Mouse (Mus musculus): ENCODE data around the gene Snrk. TPM values are rescaled to one million over a fixed set of nuclear protein-coding genes. Genes with fewer than 3 reads are reported as not detected.

The Snrk gene
- polyA plus RNA-seq, 1 experiment from 2014 or later = 43.0 TPM

- H3K4me2 ChIP-seq (ENCODE audit: low read depth, low read length) = no peak overlapping the region
- H3K9me3 ChIP-seq (ENCODE audit: control insufficient read depth, low read length) = no peaks in the 10 kb centered on the region
- H3K36me3 ChIP-seq (ENCODE audit: control insufficient read depth, insufficient read depth, low read length) = peaks cover under 1% of the 10 kb centered on the region; the same call in 1 of the 2 replicates
- WGBS = 84% methylated on average over 7 of the region's 7 CpGs
- no peak overlapping the region for H3K9ac ChIP-seq (replicated peaks; ENCODE audit: low read depth, low read length)
- no peak overlapping the region for H3K4me3 ChIP-seq (ENCODE audit: low read depth, low read length)
- ATAC-seq (ENCODE audit: low read depth) = no peak
- H3K27me3 ChIP-seq (ENCODE audit: control insufficient read depth, insufficient read depth, low read length) = no peaks in the 10 kb centered on the region
- no peaks in the 10 kb centered on the region for H3K4me1 ChIP-seq (ENCODE audit: control insufficient read depth, insufficient read depth, low read length)
- H3K27ac ChIP-seq (ENCODE audit: low read depth, low read length) = no peak overlapping the region
Measured at GRCm38 (mm10) chr9:122132145-122132544, 15.1 kb downstream of the Snrk start.

GRCm38 (mm10) chr9:122135095-122135884 is 18.2 kb downstream of the Snrk start:
- H3K36me3 ChIP-seq (ENCODE audit: control insufficient read depth, insufficient read depth, low read length) = peaks cover 8% of the 10 kb centered on the region; the same call in 1 of the 2 replicates
- H3K27ac ChIP-seq (ENCODE audit: low read depth, low read length) = no peak overlapping the region
- H3K4me1 ChIP-seq (ENCODE audit: control insufficient read depth, insufficient read depth, low read length) = no peaks in the 10 kb centered on the region
- no peak overlapping the region for H3K4me2 ChIP-seq (ENCODE audit: low read depth, low read length)
- H3K27me3 ChIP-seq (ENCODE audit: control insufficient read depth, insufficient read depth, low read length) = no peaks in the 10 kb centered on the region
- H3K4me3 ChIP-seq (ENCODE audit: low read depth, low read length) = no peak overlapping the region
- H3K9me3 ChIP-seq (ENCODE audit: control insufficient read depth, low read length) = no peaks in the 10 kb centered on the region
- no peak for ATAC-seq (ENCODE audit: low read depth)
- H3K9ac ChIP-seq (replicated peaks; ENCODE audit: low read depth, low read length) = no peak overlapping the region
- WGBS = 83% methylated on average over 1 of the region's 1 CpGs

- H3K4me3 ChIP-seq (ENCODE audit: low read depth, low read length) = no peak overlapping the region
- WGBS = 88% methylated on average over 2 of the region's 2 CpGs
- H3K27me3 ChIP-seq (ENCODE audit: control insufficient read depth, insufficient read depth, low read length) = no peaks in the 10 kb centered on the region
- ATAC-seq (ENCODE audit: low read depth) = no peak
- no peaks in the 10 kb centered on the region for H3K4me1 ChIP-seq (ENCODE audit: control insufficient read depth, insufficient read depth, low read length)
- H3K36me3 ChIP-seq (ENCODE audit: control insufficient read depth, insufficient read depth, low read length) = peaks cover 8% of the 10 kb centered on the region; the same call in 1 of the 2 replicates
- H3K4me2 ChIP-seq (ENCODE audit: low read depth, low read length) = no peak overlapping the region
- H3K9ac ChIP-seq (replicated peaks; ENCODE audit: low read depth, low read length) = no peak overlapping the region
- no peak overlapping the region for H3K27ac ChIP-seq (ENCODE audit: low read depth, low read length)
- H3K9me3 ChIP-seq (ENCODE audit: control insufficient read depth, low read length) = no peaks in the 10 kb centered on the region
Measured at GRCm38 (mm10) chr9:122135885-122136170, 18.8 kb downstream of the Snrk start.

- no peak overlapping the region for H3K4me3 ChIP-seq (ENCODE audit: low read depth, low read length)
- 59% methylated on average over 1 of the region's 1 CpGs for WGBS
- peaks cover 8% of the 10 kb centered on the region; the same call in 1 of the 2 replicates for H3K36me3 ChIP-seq (ENCODE audit: control insufficient read depth, insufficient read depth, low read length)
- H3K9me3 ChIP-seq (ENCODE audit: control insufficient read depth, low read length) = no peaks in the 10 kb centered on the region
- H3K27me3 ChIP-seq (ENCODE audit: control insufficient read depth, insufficient read depth, low read length) = no peaks in the 10 kb centered on the region
- no peak for ATAC-seq (ENCODE audit: low read depth)
- no peaks in the 10 kb centered on the region for H3K4me1 ChIP-seq (ENCODE audit: control insufficient read depth, insufficient read depth, low read length)
- no peak overlapping the region for H3K4me2 ChIP-seq (ENCODE audit: low read depth, low read length)
- no peak overlapping the region for H3K27ac ChIP-seq (ENCODE audit: low read depth, low read length)
- no peak overlapping the region for H3K9ac ChIP-seq (replicated peaks; ENCODE audit: low read depth, low read length)
Measured at GRCm38 (mm10) chr9:122137960-122138359, 20.9 kb downstream of the Snrk start.

- no peak overlapping the region for H3K4me3 ChIP-seq (ENCODE audit: low read depth, low read length)
- no peak for ATAC-seq (ENCODE audit: low read depth)
- H3K9ac ChIP-seq (replicated peaks; ENCODE audit: low read depth, low read length) = no peak overlapping the region
- 95% methylated on average over 4 of the region's 4 CpGs for WGBS
- H3K4me2 ChIP-seq (ENCODE audit: low read depth, low read length) = no peak overlapping the region
- H3K9me3 ChIP-seq (ENCODE audit: control insufficient read depth, low read length) = no peaks in the 10 kb centered on the region
- no peak overlapping the region for H3K27ac ChIP-seq (ENCODE audit: low read depth, low read length)
- peaks cover 8% of the 10 kb centered on the region; the same call in 1 of the 2 replicates for H3K36me3 ChIP-seq (ENCODE audit: control insufficient read depth, insufficient read depth, low read length)
- no peaks in the 10 kb centered on the region for H3K27me3 ChIP-seq (ENCODE audit: control insufficient read depth, insufficient read depth, low read length)
- no peaks in the 10 kb centered on the region for H3K4me1 ChIP-seq (ENCODE audit: control insufficient read depth, insufficient read depth, low read length)
Measured at GRCm38 (mm10) chr9:122138371-122139029, 21.4 kb downstream of the Snrk start.

GRCm38 (mm10) chr9:122139236-122139635 is 22.2 kb downstream of the Snrk start:
- Histone ChIP-seq H3K36me3 (ENCODE audit: control insufficient read depth, insufficient read depth, low read length) (peaks cover 8% of the 10 kb centered on the region; the same call in 1 of the 2 replicates), H3K4me1 (ENCODE audit: control insufficient read depth, insufficient read depth, low read length) (no peaks in the 10 kb centered on the region), H3K9me3 (ENCODE audit: control insufficient read depth, low read length) (no peaks in the 10 kb centered on the region), H3K9ac (replicated peaks; ENCODE audit: low read depth, low read length) (no peak overlapping the region), H3K27me3 (ENCODE audit: control insufficient read depth, insufficient read depth, low read length) (no peaks in the 10 kb centered on the region), H3K27ac (ENCODE audit: low read depth, low read length) (no peak overlapping the region), H3K4me2 (ENCODE audit: low read depth, low read length) (no peak overlapping the region), H3K4me3 (ENCODE audit: low read depth, low read length) (no peak overlapping the region)
- no peak for ATAC-seq (ENCODE audit: low read depth)
- 41% methylated on average over 2 of the region's 2 CpGs for WGBS

GRCm38 (mm10) chr9:122143219-122143618 is 26.2 kb downstream of the Snrk start:
- no peak for ATAC-seq (ENCODE audit: low read depth)
- WGBS = 52% methylated on average over 1 of the region's 1 CpGs
- Histone ChIP-seq H3K4me3 (ENCODE audit: low read depth, low read length) (no peak overlapping the region), H3K27ac (ENCODE audit: low read depth, low read length) (no peak overlapping the region), H3K4me2 (ENCODE audit: low read depth, low read length) (no peak overlapping the region), H3K4me1 (ENCODE audit: control insufficient read depth, insufficient read depth, low read length) (no peaks in the 10 kb centered on the region), H3K9ac (replicated peaks; ENCODE audit: low read depth, low read length) (no peak overlapping the region), H3K9me3 (ENCODE audit: control insufficient read depth, low read length) (no peaks in the 10 kb centered on the region), H3K27me3 (ENCODE audit: control insufficient read depth, insufficient read depth, low read length) (no peaks in the 10 kb centered on the region), H3K36me3 (ENCODE audit: control insufficient read depth, insufficient read depth, low read length) (no peaks in the 10 kb centered on the region; the same call in 1 of the 2 replicates)

GRCm38 (mm10) chr9:122144776-122145175 is 27.7 kb downstream of the Snrk start:
- ATAC-seq (ENCODE audit: low read depth) = no peak
- no peaks in the 10 kb centered on the region for H3K27me3 ChIP-seq (ENCODE audit: control insufficient read depth, insufficient read depth, low read length)
- no peaks in the 10 kb centered on the region for H3K36me3 ChIP-seq (ENCODE audit: control insufficient read depth, insufficient read depth, low read length)
- H3K4me1 ChIP-seq (ENCODE audit: control insufficient read depth, insufficient read depth, low read length) = no peaks in the 10 kb centered on the region
- no peak overlapping the region for H3K4me2 ChIP-seq (ENCODE audit: low read depth, low read length)
- no peak overlapping the region for H3K27ac ChIP-seq (ENCODE audit: low read depth, low read length)
- no peak overlapping the region for H3K9ac ChIP-seq (replicated peaks; ENCODE audit: low read depth, low read length)
- no peak overlapping the region for H3K4me3 ChIP-seq (ENCODE audit: low read depth, low read length)
- no peaks in the 10 kb centered on the region for H3K9me3 ChIP-seq (ENCODE audit: control insufficient read depth, low read length)
- 96% methylated on average over 3 of the region's 3 CpGs for WGBS

GRCm38 (mm10) chr9:122145677-122146076 is 28.6 kb downstream of the Snrk start:
- Histone ChIP-seq H3K4me2 (ENCODE audit: low read depth, low read length) (no peak overlapping the region), H3K9ac (replicated peaks; ENCODE audit: low read depth, low read length) (no peak overlapping the region), H3K4me1 (ENCODE audit: control insufficient read depth, insufficient read depth, low read length) (no peaks in the 10 kb centered on the region), H3K27ac (ENCODE audit: low read depth, low read length) (no peak overlapping the region), H3K27me3 (ENCODE audit: control insufficient read depth, insufficient read depth, low read length) (no peaks in the 10 kb centered on the region), H3K4me3 (ENCODE audit: low read depth, low read length) (no peak overlapping the region), H3K9me3 (ENCODE audit: control insufficient read depth, low read length) (no peaks in the 10 kb centered on the region), H3K36me3 (ENCODE audit: control insufficient read depth, insufficient read depth, low read length) (no peaks in the 10 kb centered on the region)
- ATAC-seq (ENCODE audit: low read depth) = no peak

Data from neural tube, embryonic 14.5 days (tissue).